Mouse (Mus musculus) embryonic facial prominence, embryonic 11.5 days (tissue): ENCODE measurements around the gene Txndc16. TPM values are rescaled to one million over a fixed set of nuclear protein-coding genes. Genes with fewer than 3 reads are reported as not detected.

Experiments
- ATAC-seq: fragments of 200-750 bp; cut with Nextera tagmentation; replicated peaks from 2 replicates; pipeline ENCODE4 v1.8.0; 2017; ENCODE audit warnings: low read depth; ENCODE audit not compliant: insufficient number of reproducible peaks, low FRiP score, low TSS enrichment
- DNase-seq: peaks from one replicate; pipeline ENCODE4 v3.0.0-alpha.2; 2015; ENCODE audit warnings: low spot score
- H3K27ac ChIP-seq: fragments of 300-500 bp; sonication (generic); replicated peaks from 2 replicates; pipeline ENCODE4 v1.5.1; 2014; ENCODE audit warnings: mild to moderate bottlenecking, low read depth, low read length, control low read depth
- H3K27me3 ChIP-seq: fragments of 300-500 bp; sonication (generic); 2 replicates; pipeline ENCODE4 v1.6.1; 2014; ENCODE audit warnings: mild to moderate bottlenecking, low read length, moderate library complexity, mixed read lengths; ENCODE audit not compliant: control insufficient read depth, insufficient read depth
- H3K36me3 ChIP-seq: fragments of 300-500 bp; sonication (generic); replicated peaks from 2 replicates; pipeline ENCODE4 v1.6.1; 2014; ENCODE audit warnings: low read depth, mild to moderate bottlenecking, low read length, moderate library complexity, mixed read lengths; ENCODE audit not compliant: control insufficient read depth, insufficient read depth
- H3K4me1 ChIP-seq: fragments of 300-500 bp; sonication (generic); 2 replicates; pipeline ENCODE4 v1.6.1; 2014; ENCODE audit warnings: low read length, mixed read lengths; ENCODE audit not compliant: control insufficient read depth, insufficient read depth
- H3K4me2 ChIP-seq: fragments of 300-500 bp; sonication (generic); 2 replicates; pipeline ENCODE4 v1.6.1; 2014; ENCODE audit warnings: low read depth, mild to moderate bottlenecking, control low read depth, low read length, moderate library complexity
- H3K4me3 ChIP-seq: fragments of 300-500 bp; sonication (generic); 2 replicates; pipeline ENCODE4 v1.5.1; 2014; ENCODE audit warnings: low read depth, low read length, control low read depth
- H3K9ac ChIP-seq: fragments of 300-500 bp; sonication (generic); replicated peaks from 2 replicates; pipeline ENCODE4 v1.6.1; 2014; ENCODE audit warnings: mild to moderate bottlenecking, control low read depth, low read length
- H3K9me3 ChIP-seq: fragments of 300-500 bp; sonication (generic); replicated peaks from 2 replicates; pipeline ENCODE4 v1.6.1; 2016; ENCODE audit warnings: mild to moderate bottlenecking, low read length, inconsistent platforms, mixed read lengths; ENCODE audit not compliant: control insufficient read depth
- WGBS: fragments of 180-500 bp; shearing (Covaris S2); extraction: QIAGEN DNeasy Blood & Tissue Kit; methylation state at CpG from one replicate; pipeline ENCODE4 v1.1.7; 2014; 5-methylcytosine and 5-hydroxymethylcytosine counted together
- polyA plus RNA-seq: library from polyadenylated mRNA; unstranded; fragments of >200 nt; fragmentation: Nextera tagmentation; extraction: Ambion mirVana; gene quantifications from 2 replicates; pipeline ENCODE4 v1.2.1, GENCODE M21; 2014

Txndc16 gene
- polyA plus RNA-seq, 1 experiment from 2014 or later, result 19.3 TPM

DNA sequence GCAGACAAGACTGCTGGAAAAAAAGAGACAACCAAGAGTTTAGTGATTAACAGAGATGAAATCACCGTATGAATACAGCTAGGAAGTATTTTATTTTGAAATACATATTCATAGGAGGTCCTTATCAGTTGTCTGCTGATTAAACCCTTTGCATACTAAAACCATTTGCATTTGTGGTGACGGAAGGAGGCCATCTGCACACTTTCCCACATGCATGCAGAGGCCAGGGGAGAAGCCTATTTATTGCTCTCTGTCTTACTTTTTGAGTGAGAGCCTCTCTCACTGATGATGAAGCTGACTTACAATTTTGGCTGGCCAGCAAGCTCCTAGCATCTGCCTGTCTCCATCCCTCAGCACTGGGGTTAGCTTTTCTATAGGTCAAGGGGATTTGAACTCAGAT, 84.2 kb downstream of the Txndc16 start:
- no peak overlapping the region for H3K4me3 ChIP-seq
- 0 out of 2 replicates have a peak, but pooled peaks cover 2% of the 10 kb centered on the region for H3K36me3 ChIP-seq
- 87% methylated on average over 2 of the region's 2 CpGs for WGBS
- no peak overlapping the region for H3K4me2 ChIP-seq
- H3K27me3 ChIP-seq, result no peaks in the 10 kb centered on the region
- H3K9ac ChIP-seq, result no peak overlapping the region
- DNase-seq, result no peak
- no peak for ATAC-seq
- no peaks in the 10 kb centered on the region for H3K4me1 ChIP-seq
- no peaks in the 10 kb centered on the region for H3K9me3 ChIP-seq
- no peak overlapping the region for H3K27ac ChIP-seq

DNA sequence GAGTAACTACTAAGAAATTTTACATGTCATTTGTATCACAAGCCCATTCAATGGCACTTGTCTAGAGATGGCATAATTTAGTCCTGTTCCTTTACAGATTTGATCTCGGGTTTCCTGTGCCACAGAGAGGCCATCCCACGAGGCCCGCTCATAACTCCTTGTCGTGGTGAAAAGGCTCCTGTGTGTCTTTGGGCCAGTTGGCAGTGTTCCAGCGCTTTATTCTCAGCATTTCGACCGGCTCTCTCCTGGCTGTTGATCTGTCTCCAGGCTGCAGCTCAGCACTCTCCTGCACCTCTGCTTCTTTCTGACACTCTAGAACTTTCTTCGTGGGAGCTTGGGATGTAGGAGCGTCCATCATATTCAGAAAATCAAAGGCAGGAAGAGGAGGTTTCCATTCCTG, 84.6 kb downstream of the Txndc16 start:
- H3K4me3 ChIP-seq, result no peak overlapping the region
- no peak overlapping the region for H3K4me2 ChIP-seq
- 0 out of 2 replicates have a peak, but pooled peaks cover 2% of the 10 kb centered on the region for H3K36me3 ChIP-seq
- 69% methylated on average over 9 of the region's 9 CpGs for WGBS
- no peak for DNase-seq
- no peak overlapping the region for H3K9ac ChIP-seq
- ATAC-seq, result no peak
- H3K4me1 ChIP-seq, result no peaks in the 10 kb centered on the region
- H3K27me3 ChIP-seq, result no peaks in the 10 kb centered on the region
- no peaks in the 10 kb centered on the region for H3K9me3 ChIP-seq
- no peak overlapping the region for H3K27ac ChIP-seq

DNA sequence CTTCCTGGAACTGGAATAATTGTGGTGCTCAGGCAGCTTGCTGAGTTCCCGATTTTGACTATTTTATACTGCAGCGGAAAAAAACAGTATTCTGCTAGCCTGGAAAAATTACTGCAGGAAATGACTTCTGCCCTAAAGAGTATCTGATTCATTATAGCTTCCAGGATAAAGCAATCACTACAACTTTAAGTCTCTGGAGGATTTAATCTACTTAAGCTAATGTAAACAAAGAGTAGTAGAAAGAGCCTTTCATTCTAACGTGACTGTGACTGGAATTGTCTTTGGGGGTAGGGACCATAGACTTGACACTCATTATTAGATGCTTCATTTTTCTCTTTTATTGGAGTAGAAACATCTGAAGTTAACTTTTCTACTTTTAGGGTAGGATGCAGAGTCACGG, 101.8 kb downstream of the Txndc16 start:
- Histone ChIP-seq H3K4me1 (no peaks in the 10 kb centered on the region), H3K27ac (no peak overlapping the region), H3K36me3 (no peaks in the 10 kb centered on the region), H3K4me3 (no peak overlapping the region), H3K27me3 (no peaks in the 10 kb centered on the region), H3K9me3 (no peaks in the 10 kb centered on the region), H3K4me2 (no peak overlapping the region), H3K9ac (no peak overlapping the region)
- peak; percentile 14 for DNase-seq
- 47% methylated on average over 4 of the region's 4 CpGs for WGBS
- ATAC-seq, result no peak

DNA sequence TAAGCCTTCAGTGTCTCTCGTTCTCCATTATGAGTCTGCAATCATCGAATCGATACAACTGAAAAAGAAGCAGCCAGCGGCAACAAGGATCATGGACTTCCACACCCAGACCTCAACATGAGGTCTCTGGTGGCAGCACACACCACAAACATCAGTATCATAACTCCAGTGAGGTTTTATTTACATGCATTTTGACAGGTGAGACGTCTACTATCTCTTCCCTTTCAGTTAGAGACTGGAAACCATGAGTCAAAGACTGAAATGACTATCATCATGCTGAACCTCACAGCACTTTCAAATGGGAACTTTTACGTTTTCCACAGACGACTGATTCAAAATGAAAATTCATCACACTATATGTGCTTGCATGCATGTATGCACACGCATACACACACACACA, 117.9 kb downstream of the Txndc16 start:
- WGBS, result 89% methylated on average over 8 of the region's 8 CpGs
- no peak for DNase-seq
- Histone ChIP-seq H3K36me3 (no peaks in the 10 kb centered on the region), H3K4me1 (no peaks in the 10 kb centered on the region), H3K27ac (no peak overlapping the region), H3K27me3 (no peaks in the 10 kb centered on the region), H3K9me3 (no peaks in the 10 kb centered on the region), H3K9ac (no peak overlapping the region), H3K4me3 (no peak overlapping the region), H3K4me2 (no peak overlapping the region)
- ATAC-seq, result no peak

DNA sequence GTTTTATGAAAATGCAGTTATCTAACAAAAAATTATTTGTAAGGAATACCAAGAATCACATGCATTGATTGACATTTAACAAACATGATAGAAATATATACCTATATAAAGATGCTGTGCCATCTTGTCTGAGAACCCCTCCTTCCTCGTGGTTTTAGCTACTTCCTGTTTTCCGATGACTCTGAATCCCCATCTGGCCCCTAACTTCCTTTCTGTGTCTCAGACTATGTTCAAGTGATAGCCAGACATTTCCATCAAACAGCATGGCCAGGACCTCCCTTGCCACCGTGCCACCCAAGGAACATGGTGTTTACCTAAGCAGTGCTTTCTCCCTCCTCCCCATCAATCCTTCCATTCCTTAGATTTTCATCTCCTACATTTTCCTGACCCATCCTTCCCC, 127.8 kb downstream of the Txndc16 start:
- Histone ChIP-seq H3K4me3 (no peak overlapping the region), H3K4me1 (no peaks in the 10 kb centered on the region), H3K9me3 (no peaks in the 10 kb centered on the region), H3K36me3 (no peaks in the 10 kb centered on the region), H3K4me2 (no peak overlapping the region), H3K27me3 (no peaks in the 10 kb centered on the region), H3K9ac (no peak overlapping the region), H3K27ac (no peak overlapping the region)
- ATAC-seq, result no peak
- WGBS, result 82% methylated on average over 3 of the region's 3 CpGs
- no peak for DNase-seq

DNA sequence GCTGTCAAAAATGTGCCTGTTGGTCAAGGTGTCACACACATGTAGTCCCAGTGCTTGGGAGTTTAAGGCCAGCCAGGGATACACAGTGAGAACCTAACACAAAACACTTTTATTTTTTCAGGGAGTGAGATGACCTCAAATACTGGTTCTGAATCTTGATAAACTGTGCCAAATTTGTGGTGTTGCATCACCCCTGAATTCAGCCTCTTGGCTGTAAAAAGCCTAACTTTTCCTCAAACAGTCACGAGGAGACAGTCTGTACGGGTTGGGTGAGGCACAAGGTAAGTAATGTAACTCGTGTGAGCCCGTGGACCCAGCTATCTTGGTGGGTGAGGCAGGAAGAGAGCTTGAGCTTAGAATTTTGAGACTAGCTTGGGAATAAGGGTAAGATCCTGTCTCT, 130.1 kb downstream of the Txndc16 start:
- WGBS, result 82% methylated on average over 4 of the region's 4 CpGs
- no peaks in the 10 kb centered on the region for H3K4me1 ChIP-seq
- H3K27me3 ChIP-seq, result no peaks in the 10 kb centered on the region
- no peaks in the 10 kb centered on the region for H3K36me3 ChIP-seq
- H3K4me2 ChIP-seq, result no peak overlapping the region
- ATAC-seq, result no peak
- no peak overlapping the region for H3K27ac ChIP-seq
- DNase-seq, result no peak
- no peak overlapping the region for H3K9ac ChIP-seq
- no peaks in the 10 kb centered on the region for H3K9me3 ChIP-seq
- H3K4me3 ChIP-seq, result no peak overlapping the region

DNA sequence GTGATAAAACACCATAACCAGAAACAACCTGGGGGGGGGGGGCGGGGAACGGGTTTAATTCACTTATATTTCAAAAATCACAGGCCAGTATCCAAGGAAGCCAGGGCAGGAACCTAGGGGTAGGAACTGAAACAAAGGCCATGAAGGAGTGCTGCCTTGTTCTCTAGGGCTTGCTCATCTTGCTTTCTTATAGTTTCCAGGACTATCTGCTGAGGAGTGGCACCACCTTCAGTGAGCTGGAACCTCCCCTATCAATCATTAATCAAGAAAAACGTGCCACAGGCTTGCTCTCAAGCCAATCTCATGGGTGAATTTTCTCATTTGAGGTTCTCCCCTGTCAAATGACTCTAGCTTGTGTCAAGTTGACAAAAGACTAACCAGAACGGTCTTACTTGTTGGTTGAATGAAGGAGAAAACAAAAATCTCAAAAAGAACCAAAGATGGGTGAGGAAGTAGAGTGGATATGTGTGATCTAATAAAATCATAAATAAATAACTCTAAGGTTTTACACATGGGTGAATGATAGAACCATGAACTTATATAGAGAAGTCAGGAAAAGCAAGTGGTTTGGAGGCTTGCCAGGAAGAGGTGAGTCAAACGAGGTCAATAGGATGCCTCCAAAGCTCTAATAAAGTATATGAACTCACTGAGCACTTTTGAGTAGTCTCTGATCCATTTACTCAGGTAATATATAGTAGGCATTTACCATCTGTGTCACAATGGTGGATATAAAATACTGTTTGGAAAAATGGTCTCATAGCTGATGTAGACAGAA, 134.3 kb downstream of the Txndc16 start:
- H3K9me3 ChIP-seq, result no peaks in the 10 kb centered on the region

DNA sequence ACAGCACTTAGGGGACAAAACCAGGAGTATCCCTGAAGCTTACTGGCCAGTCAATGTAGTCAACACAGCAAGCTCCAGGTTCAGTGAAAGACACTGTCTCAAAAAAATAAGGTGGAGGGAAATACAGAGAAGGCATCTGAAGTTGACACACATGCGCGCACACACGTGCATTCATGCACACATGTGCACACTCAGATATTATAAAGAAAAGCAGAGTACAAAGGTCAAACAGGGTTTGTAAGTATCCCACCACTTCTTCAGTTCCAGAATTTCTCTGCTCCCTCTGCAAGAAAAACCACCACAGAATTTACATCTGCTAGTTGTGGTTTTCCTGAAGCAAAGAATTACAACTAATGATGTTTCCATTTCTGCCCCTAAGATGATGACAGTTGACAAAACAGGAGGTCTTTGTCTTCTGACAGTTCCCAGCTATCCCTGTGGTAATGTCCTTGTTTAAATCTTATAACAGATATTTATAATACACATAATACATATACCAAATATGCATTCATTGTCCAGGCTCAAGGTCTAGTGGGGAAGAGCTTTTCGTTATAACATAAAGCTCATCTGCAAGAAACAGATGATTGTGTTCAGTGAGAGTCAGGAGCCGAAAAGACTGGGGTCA, 135.4 kb downstream of the Txndc16 start:
- H3K27me3 ChIP-seq, result no peaks in the 10 kb centered on the region
- no peak for DNase-seq
- H3K9me3 ChIP-seq, result no peaks in the 10 kb centered on the region
- no peaks in the 10 kb centered on the region for H3K36me3 ChIP-seq
- no peak overlapping the region for H3K4me2 ChIP-seq
- WGBS, result 88% methylated on average over 5 of the region's 5 CpGs
- H3K4me1 ChIP-seq, result no peaks in the 10 kb centered on the region
- no peak overlapping the region for H3K4me3 ChIP-seq
- H3K27ac ChIP-seq, result no peak overlapping the region
- no peak overlapping the region for H3K9ac ChIP-seq
- no peak for ATAC-seq

More for the DNA sequence above, 134.3 kb downstream of the Txndc16 start:
- Histone ChIP-seq H3K36me3 (no peaks in the 10 kb centered on the region), H3K4me1 (no peaks in the 10 kb centered on the region), H3K27me3 (no peaks in the 10 kb centered on the region), H3K4me3 (no peak overlapping the region), H3K27ac (no peak overlapping the region), H3K9ac (no peak overlapping the region), H3K4me2 (no peak overlapping the region)
- WGBS, result 86% methylated on average over 5 of the region's 5 CpGs
- no peak for ATAC-seq
- DNase-seq, result no peak
